Mouse (Mus musculus): ENCODE results near the gene Pbld1.
"Not testable (repeated sequence)": the region's sequence is repeated elsewhere in the genome, so short reads cannot be mapped to it uniquely, and the experiment has no call there.

Pbld1 gene

GRCm38 (mm10) chr10:63039867-63040628 lies 19.9 kb upstream of the Pbld1 start:
- no peak for DNase-seq (ENCODE audit: low spot score)

GRCm38 (mm10) chr10:63043154-63043553 lies 16.8 kb upstream of the Pbld1 start:
- DNase-seq (ENCODE audit: low spot score), result no peak

- no peak for DNase-seq (ENCODE audit: low spot score)
Observed at GRCm38 (mm10) chr10:63047751-63048150, 12.2 kb upstream of the Pbld1 start.

GRCm38 (mm10) chr10:63049106-63049505 lies 10.9 kb upstream of the Pbld1 start:
- DNase-seq (ENCODE audit: low spot score), result no peak

GRCm38 (mm10) chr10:63051267-63051666 lies 8.7 kb upstream of the Pbld1 start:
- DNase-seq (ENCODE audit: low spot score), result no peak

GRCm38 (mm10) chr10:63052011-63052410 lies 8.0 kb upstream of the Pbld1 start:
- DNase-seq (ENCODE audit: low spot score), result no peak

GRCm38 (mm10) chr10:63053007-63053406 lies 7.0 kb upstream of the Pbld1 start:
- no peak for DNase-seq (ENCODE audit: low spot score)

- DNase-seq (ENCODE audit: low spot score), result not testable (repeated sequence)
Observed at GRCm38 (mm10) chr10:63054071-63054470, 5.9 kb upstream of the Pbld1 start.

- DNase-seq (ENCODE audit: low spot score), result no peak
Observed at GRCm38 (mm10) chr10:63054586-63054985, 5.4 kb upstream of the Pbld1 start.

GRCm38 (mm10) chr10:63056966-63057750 lies 2.8 kb upstream of the Pbld1 start:
- DNase-seq (ENCODE audit: low spot score), result peak; percentile 65

GRCm38 (mm10) chr10:63060406-63060805 lies 444 bp downstream of the Pbld1 start:
- DNase-seq (ENCODE audit: low spot score), result peak; percentile 60

- DNase-seq (ENCODE audit: low spot score), result no peak
Observed at GRCm38 (mm10) chr10:63061266-63061665, 1.3 kb downstream of the Pbld1 start.

GRCm38 (mm10) chr10:63062696-63063095 lies 2.7 kb downstream of the Pbld1 start:
- DNase-seq (ENCODE audit: low spot score), result no peak

GRCm38 (mm10) chr10:63063365-63063764 lies 3.4 kb downstream of the Pbld1 start:
- no peak for DNase-seq (ENCODE audit: low spot score)

GRCm38 (mm10) chr10:63064516-63064915 lies 4.6 kb downstream of the Pbld1 start:
- no peak for DNase-seq (ENCODE audit: low spot score)

GRCm38 (mm10) chr10:63065561-63065960 lies 5.6 kb downstream of the Pbld1 start:
- no peak for DNase-seq (ENCODE audit: low spot score)

GRCm38 (mm10) chr10:63065988-63066387 lies 6.0 kb downstream of the Pbld1 start:
- DNase-seq (ENCODE audit: low spot score), result peak; percentile 85

GRCm38 (mm10) chr10:63086304-63086703 lies 26.3 kb downstream of the Pbld1 start:
- DNase-seq (ENCODE audit: low spot score), result no peak

- DNase-seq (ENCODE audit: low spot score), result no peak
Observed at GRCm38 (mm10) chr10:63089103-63089757, 29.3 kb downstream of the Pbld1 start.

GRCm38 (mm10) chr10:63089758-63090571 lies 30.0 kb downstream of the Pbld1 start:
- no peak for DNase-seq (ENCODE audit: low spot score)

- DNase-seq (ENCODE audit: low spot score), result no peak
Observed at GRCm38 (mm10) chr10:63091915-63092314, 32.0 kb downstream of the Pbld1 start.
